Mouse (Mus musculus) T-helper 2 cell (primary cell): ENCODE data around the gene Zmiz1.

Experiments used
- in situ Hi-C: fragments of 300-600 bp; cut with MboI, MseI; formaldehyde crosslinking; loops from one replicate; pipeline ENCODE4 v1.15.1; 2025; ENCODE audit warnings: high pct_unique_total_duplicates

Gene Zmiz1

DNA sequence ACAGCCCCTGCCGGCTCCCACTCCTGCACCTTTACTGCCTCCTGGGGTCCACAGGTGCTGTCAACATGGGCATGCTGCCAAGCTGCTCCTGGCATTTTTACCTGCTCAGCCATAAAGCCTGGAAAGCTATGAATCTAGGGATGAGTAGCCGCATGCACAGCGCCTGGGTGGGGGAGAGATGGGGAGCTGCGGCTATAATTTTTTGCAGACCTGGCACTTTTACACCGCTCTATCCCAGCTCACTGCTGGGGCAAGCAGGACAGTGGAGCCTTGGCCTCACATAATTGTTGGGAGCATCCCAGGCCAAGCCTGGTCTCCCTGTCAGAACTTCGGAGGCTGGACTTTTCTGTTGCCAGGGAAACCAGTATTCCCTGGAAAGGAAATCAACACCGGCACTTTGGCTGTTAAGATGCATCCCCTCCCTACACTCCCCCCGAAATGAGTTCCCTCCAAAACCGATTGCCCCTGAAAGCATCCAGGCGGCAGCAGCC lies 96.4 kb downstream of the Zmiz1 start:
- in situ Hi-C loops, result loop anchor here (10.0 to 25.0 kb wide), 2 partner anchors 441 to 568 kb away; no protein-coding TSS in a partner anchor

DNA sequence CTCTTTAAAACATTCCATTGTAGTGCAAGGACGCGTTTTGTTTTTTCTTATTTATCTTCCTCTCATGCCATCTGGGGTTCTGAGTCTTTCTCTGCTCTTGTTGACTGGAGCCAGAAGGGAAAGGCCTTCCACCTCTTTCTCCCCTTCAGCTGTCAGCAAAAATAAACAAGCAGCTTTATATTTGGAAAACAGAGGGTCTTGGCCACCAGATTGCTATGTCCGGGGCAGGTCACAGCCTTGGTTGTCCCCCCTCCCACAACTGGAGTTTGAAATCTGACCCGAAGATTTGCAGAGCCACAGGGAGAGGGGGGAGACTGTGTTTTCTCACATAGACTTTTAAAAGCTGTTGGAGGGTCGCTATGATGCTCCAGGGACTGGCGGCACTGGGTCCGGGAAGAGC lies 96.9 kb downstream of the Zmiz1 start:
- in situ Hi-C loops, result loop anchor here (10.0 to 25.0 kb wide), 2 partner anchors 441 to 569 kb away; no protein-coding TSS in a partner anchor

DNA sequence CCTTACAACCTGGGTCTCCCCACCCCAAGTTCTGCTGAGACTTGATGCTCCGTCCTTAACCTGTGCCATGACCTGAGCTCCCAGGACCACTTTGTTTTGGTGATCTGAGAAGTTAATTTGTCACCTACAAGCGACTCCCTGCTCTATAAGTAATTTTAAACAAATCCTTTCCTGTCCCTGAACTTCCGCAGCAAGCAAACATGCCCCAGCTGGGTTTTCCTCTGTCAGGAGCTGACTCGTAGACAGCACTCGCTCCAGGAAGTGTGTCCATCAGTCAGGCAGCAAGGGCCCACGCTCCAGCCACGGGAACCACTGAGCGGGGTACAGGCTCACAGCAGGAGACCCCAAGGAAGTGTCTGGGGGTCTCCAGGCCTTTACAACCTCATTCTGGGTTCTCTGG lies 98.0 kb downstream of the Zmiz1 start:
- in situ Hi-C loops, result loop anchor here (10.0 to 25.0 kb wide), 2 partner anchors 442 to 570 kb away; no protein-coding TSS in a partner anchor

DNA sequence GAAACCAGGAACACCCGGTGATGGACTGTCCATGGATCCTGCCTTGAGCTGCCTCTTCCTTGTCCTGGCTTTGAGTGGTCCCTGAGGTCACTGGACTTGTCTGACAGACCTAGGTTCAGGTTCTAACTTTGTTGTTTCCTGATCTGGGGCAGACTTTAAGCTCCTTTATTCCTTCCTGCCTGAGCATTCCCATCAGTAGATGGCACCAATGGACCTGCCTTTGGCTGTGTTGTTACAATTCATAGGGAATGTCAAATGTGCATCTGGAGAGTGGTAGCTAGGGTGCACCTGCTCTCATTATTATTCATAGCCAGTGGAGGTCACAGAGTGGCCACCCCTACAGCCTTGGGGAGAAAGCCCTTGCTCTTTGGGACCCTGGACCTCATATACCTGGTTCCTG lies 99.5 kb downstream of the Zmiz1 start:
- in situ Hi-C loops, result loop anchor here (10.0 to 25.0 kb wide), 2 partner anchors 444 to 571 kb away; no protein-coding TSS in a partner anchor

DNA sequence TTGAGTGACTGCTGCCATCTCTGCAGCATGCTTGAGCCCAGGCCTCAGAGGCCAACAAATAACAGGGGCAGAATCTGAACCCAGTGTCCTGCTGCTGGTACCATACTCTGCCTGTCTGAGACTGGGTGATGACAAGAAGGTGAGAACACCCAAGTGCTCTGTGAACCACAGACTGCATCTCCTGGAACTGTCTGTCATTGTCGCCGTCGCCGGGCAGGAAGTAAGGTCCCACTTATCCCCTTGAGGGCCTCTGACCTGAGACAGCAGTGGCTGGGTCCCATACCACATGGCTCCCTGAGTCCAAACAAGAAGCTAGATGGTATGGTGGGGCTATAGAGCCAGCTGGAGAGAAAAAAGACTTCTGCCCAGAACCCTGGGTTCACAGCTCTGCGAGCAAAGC lies 100.9 kb downstream of the Zmiz1 start:
- in situ Hi-C loops, result loop anchor here (10.0 to 25.0 kb wide), 2 partner anchors 445 to 573 kb away; no protein-coding TSS in a partner anchor

DNA sequence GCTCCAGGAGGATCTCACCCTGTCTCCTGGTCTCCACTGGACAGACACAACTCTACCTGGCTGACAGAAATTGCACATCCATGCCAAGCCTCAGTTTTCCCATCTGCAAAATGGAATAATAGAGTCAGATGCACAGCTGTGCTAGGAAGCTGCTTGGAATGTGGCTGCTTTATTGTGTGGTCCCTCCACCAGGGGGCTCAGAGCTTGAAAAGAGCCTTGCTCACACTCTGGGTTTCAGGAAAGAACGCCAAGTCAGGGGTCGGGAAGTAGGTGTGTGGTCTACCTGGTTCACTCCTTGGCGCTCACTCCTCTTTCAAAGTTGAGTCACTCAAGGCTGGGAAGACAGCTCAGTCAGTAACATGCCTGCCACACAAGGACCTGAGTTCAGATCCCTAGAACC lies 101.9 kb downstream of the Zmiz1 start:
- in situ Hi-C loops, result loop anchor here (25.0 kb wide), 1 partner anchor 574 kb away; no protein-coding TSS in a partner anchor

DNA sequence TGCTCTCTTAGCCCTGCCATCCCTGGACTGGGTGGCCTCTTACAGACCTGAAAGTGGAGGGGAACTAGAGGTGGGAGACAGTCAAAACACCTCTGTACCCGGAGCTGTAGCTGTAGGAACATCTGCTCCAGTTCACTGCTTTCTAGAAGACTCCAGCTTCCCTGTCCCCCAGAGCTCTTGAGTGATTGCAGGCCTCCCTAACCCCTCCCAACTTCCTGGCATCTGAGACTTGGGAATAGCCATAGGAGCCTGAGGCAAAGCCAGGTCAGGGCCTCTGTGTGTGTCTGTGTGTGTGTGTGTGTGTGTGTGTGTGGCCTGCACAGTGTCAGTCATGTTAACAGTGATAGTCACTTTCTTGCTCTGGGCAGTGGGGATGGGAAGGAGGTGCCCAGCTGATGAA lies 102.7 kb downstream of the Zmiz1 start:
- in situ Hi-C loops, result loop anchor here (25.0 kb wide), 1 partner anchor 574 kb away; no protein-coding TSS in a partner anchor

DNA sequence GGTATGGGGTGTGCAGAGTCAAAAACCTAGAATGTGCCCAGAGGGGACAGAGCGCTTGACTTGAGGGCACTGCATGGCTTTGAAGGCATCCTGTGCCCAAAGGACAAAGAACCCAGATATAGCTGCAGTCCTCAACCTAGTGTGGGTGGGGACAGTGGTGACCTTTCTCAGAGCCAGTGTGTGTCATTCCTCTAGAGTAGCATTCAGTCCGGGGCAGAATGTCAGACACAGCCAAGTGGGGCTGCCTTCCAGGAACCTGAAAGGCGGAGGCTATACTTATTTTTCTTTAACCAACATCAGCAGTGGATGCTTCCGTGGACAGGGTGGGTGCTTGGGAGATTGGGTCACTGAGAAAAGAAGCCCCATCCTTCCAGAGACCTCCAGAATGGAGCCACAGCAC lies 103.5 kb downstream of the Zmiz1 start:
- in situ Hi-C loops, result loop anchor here (25.0 kb wide), 1 partner anchor 575 kb away; no protein-coding TSS in a partner anchor

DNA sequence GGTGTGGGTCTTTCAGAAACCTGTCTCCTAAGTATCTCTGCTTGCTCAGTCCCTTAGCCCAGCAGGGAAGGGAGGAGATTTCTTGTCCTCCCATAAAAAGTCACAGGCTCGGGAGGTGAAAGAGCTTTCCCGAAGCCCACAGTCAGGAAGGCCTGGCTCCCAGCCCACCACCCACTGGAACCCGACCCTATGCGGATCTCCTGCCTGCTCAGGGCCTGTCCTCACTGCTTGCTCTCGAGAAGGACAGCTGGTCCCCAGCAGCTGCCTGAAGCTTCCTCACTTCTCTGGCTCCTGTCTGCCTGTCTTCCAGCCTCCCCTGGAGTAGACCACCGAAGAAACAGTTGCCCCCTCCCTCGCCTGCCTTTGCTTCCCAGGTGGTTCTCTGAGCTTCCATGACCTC lies 103.9 kb downstream of the Zmiz1 start:
- in situ Hi-C loops, result loop anchor here (25.0 kb wide), 1 partner anchor 576 kb away; no protein-coding TSS in a partner anchor

DNA sequence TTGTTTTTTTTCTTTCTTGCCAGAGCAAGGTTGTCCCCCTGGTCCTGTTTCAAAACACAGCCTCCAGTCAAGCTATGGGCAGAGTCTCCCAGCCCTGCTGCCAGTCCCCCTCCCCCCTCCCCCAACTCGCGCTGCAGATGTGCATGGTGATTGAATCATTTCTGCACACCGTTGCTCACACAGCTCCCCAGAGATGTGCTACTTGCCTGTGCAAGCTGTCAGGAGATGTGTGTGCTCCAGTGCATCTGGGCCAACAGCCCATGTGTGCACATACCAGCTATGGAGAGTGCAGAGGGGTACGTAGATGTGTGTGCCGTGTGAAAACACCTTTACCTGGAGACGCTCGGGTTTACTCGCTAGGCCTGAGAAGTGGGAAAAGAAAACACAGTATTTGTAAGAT lies 105.6 kb downstream of the Zmiz1 start:
- in situ Hi-C loops, result loop anchor here (25.0 kb wide), 1 partner anchor 577 kb away; no protein-coding TSS in a partner anchor

DNA sequence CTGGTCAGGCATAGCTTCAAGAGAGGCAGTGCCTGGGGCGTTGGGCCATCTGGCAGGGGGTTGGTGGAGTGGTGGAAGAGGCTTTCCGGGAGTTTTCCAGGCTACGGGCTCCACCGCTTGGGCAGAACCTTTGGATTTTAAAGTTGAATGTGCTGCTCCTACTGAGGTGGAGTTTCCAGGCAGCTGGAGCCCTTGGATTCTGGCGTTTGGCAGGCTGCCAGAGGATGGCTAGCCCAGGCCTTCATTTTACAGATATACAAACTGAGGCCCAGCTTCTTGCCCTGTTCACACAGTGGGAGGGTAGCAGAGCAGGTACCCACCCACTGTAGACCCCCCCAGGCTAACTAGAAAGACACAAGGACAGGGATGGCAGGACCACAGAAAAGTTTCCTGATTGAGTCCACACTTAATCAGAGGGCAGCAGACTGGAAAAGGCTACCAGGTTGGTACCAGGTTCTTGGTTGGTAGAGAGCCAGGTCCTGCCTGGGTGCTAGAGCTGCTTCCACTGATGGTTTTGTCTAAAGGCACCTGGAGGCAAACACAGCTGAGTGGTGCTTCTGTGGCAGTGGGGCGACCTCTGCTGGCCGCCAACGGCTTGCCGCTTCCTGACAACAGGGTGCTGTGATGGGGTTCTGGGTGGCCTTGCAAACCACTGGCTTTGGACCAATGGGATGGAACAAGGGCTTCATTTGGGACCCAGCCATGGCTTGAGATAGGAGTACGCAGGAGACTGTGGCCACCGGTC lies 106.5 kb downstream of the Zmiz1 start:
- in situ Hi-C loops, result loop anchor here (25.0 kb wide), 1 partner anchor 578 kb away; no protein-coding TSS in a partner anchor

DNA sequence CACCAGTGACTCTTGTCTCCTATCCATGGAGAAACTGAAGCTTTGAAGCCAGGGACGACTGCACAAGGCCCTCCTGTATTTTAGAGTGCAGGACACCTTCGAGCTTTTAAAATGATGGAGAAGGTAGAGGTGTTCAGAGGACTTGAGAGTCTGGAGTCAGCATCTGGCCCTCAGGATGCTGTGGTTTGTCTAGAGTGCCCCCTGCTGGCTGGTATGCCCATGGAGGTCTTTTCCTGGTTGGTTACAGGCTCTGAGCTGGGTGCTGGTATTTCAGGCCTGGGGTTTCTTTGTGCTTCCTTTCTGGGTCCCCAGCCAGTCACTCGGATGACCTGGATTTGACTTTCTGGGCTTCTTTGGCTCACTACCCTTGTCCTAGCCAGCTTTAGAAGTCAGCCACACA lies 108.3 kb downstream of the Zmiz1 start:
- in situ Hi-C loops, result loop anchor here (25.0 kb wide), 1 partner anchor 580 kb away; no protein-coding TSS in a partner anchor

DNA sequence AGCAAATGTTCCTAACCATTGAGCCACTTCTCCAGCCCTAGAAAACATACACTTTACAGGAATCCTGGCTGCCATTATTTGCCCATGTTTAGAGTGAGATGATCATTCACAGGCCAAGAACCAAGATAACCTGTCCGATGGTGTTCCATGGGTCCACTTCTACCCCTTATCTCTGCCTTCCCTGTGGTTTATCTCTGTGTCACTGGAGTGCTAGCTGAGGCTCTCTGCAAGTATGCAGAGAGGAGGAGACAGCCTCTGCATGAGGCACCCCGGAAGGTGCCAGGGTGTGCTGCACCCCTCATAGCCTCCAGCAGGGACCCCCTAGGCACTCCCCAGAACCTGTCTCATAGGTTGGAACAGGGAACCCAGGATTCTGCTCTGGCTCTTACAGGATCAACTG lies 108.9 kb downstream of the Zmiz1 start:
- in situ Hi-C loops, result loop anchor here (25.0 kb wide), 1 partner anchor 581 kb away; no protein-coding TSS in a partner anchor

DNA sequence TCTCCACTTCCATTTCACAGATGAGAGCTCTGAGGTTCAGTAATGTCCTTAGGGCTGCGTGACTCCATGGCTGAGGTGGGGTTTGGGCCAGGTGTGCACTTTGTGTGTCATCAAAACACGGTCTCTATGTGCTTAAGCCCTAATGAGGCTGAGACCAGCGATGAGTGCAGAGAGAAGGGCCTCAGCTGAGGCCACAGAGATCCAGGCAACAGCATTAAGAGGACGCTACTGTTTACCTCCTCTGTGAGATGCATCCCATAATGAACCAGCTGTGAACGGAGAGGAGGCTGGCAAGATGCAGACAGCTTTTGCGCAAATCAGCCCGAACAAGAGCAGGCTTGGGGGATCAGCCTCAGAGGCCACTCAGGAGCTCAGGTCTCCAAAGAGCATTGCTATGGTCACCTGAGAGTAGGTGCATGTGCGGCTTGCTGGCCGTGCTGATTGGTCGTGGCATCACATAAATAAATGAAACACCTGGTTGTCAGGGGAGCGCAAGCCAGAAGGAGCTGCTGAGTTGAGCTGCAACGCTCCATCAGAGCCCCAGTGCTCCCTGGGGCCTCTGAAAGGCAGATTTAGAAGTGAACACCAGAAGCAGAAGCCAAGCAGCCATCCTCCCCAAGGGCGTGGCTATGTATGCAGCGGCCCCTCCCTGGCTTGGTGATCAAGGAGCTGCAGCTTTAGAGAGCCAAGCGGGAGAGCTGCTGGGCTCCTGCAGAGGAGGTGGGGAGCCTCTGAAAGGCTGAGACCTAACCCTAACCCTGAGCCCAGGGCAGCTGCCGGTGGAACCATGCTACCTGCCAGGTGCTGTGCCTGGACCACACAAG lies 115.3 kb downstream of the Zmiz1 start:
- in situ Hi-C loops, result loop anchor here (25.0 kb wide), 1 partner anchor 587 kb away; no protein-coding TSS in a partner anchor

DNA sequence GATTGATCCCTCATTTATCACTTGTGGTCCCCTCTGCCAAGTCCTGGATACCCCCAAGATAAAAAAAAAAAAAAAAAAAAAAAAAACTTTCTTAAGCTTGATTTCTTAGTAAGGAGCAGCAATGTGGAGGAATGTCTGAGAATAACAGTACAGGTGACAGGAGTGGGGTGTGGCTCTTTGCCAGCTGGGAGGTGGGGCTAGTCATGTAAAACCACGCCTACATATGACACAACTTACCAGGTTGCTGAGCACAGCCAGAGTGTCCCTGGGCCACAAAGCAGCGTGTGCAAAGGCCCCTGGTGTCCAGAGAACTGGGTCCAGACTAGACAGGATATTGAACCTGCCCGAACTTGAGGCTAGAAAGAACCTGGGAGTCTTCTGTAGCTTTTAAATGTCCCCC lies 117.7 kb downstream of the Zmiz1 start:
- in situ Hi-C loops, result loop anchor here (25.0 kb wide), 2 partner anchors 939 to 1064 kb away; no protein-coding TSS in a partner anchor

DNA sequence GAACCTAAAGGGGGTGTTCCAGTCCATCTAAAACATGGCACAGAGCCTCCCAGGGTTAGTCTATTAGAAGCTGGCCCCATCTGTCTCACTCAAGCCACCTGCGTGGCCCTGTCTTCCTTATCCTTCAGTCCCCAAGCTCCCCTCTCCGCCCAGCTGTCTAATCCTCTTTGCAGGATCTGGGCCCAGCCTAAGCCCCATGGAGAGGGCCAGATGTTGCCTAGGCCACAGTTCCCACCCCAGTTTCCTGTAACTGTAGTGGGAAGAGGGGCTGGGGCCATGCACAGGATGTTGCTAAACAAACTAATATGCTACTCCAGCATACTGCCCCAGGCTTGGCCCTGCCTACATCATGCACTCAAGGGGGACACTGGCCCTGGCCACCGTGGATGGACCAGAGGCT lies 118.4 kb downstream of the Zmiz1 start:
- in situ Hi-C loops, result loop anchor here (25.0 kb wide), 2 partner anchors 940 to 1065 kb away; no protein-coding TSS in a partner anchor

DNA sequence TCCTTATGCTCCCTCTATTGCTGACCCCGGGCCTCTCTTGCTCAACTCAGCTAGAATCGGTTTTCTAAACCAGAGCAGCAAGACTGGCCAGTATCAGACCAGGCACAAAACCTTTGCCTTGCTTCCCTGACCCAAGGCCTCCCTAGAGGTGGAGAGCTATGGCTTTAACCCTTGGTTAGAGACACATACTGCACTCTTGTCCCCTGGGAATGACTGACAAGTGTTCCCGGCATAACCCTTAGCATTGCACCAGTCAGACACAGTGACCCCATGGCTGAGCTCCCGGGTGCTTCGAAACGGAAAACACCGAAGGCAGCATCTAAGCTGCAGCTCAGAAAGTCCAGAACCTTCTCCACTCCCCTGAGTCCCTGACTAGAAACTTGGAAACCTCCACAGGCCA lies 120.6 kb downstream of the Zmiz1 start:
- in situ Hi-C loops, result loop anchor here (25.0 kb wide), 2 partner anchors 942 to 1067 kb away; no protein-coding TSS in a partner anchor

DNA sequence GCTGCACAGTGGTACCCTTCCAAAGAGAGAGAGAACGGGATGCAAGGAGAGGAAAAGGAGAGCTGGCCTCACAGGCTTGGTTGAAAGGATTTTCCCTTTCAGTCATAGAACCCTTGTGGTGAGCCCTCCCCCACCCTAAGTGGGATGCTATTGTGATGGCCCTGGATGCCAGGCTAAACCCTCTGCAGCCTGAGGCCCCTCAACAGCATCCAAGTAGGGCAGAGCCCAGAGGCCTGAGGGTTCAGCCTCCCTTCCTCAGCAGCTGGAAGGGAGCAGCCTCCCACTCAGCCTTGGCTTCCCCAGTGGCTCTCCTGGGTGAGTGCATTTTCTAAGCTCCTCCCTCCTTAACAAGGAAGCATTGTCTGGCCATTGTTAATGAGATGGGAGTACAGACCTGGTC lies 121.4 kb downstream of the Zmiz1 start:
- in situ Hi-C loops, result loop anchor here (25.0 kb wide), 2 partner anchors 943 to 1068 kb away; no protein-coding TSS in a partner anchor

DNA sequence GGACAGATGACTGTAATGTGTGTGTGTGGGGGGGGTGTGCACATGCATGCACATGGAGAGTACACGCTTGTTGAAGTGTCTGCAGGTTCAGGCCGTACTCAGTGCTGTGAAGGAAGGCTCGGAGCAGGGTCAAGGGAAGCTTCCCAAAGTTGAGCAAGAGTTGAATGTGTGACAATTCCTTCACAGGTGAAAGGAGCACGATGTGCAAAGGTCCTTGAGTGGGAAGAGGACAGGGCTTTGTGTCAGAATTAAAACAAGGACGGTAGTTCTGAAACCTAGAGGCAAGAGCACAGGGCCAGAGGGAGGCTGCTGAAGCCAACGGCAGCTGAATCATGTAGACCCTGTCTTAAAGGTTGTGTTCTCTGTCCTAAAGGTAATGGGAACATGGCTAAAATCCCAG lies 123.6 kb downstream of the Zmiz1 start:
- in situ Hi-C loops, result loop anchor here (25.0 kb wide), 2 partner anchors 945 to 1070 kb away; no protein-coding TSS in a partner anchor

DNA sequence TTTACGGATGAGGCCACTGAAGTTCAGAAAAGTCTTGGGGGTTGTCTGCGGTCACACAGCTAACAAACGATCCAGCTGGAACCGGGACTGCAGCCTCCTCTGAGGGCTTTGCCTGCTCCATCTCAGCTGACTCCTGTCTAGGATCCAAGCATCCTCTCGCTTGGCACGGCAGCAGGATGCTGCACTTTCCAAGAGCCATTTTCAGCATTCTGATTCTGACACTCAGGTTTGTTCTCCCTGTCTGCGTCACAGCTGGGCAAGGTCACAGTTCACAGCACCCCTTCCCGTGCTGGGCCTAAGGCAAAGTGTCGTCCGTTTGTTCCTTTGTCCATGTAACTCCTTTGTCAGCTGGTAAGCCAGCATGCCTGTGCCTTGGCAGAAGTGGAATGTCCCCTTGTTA lies 124.9 kb downstream of the Zmiz1 start:
- in situ Hi-C loops, result loop anchor here (25.0 kb wide), 2 partner anchors 947 to 1072 kb away; no protein-coding TSS in a partner anchor
